Mouse (Mus musculus): Measurements from ENCODE around the gene Epha8.

GRCm38 (mm10) chr4:136934746-136935613 lies 21.6 kb downstream of the Epha8 start:
- TF ChIP-seq POLR2A (IDR thresholded peaks at IDR 0.05; ENCODE audit: low read depth, low read length) (no peak), CTCF (IDR thresholded peaks at IDR 0.05; ENCODE audit: extremely low read depth, insufficient read length, insufficient replicate concordance, low read depth, low read length) (no peak)

Measured in small intestine, adult 2 months (tissue).